In the genomic region with DNA sequence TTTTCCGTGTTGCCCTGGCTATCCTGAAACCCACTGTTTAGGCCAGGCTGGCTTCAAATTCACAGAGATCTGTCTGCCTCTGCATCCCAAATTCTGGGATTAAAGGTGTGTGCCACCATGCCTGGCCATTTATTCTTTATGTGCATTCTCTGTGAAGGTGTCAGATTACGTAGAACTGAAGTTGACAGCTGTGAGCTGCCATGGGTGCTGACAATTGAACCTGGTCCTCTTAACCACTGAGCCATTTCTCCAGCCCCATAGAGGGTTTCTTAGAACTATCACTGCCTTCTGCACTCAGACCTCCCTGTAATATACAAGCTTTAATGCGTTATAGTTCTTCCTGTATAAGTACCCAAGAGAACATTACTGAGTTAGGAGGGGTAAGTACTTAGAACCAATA, we compare ENCODE assay signal across 23 mouse cellular contexts. TPM values are rescaled to one million over a fixed set of nuclear protein-coding genes. Genes with fewer than 3 reads are reported as not detected.
DNase-seq lines count a peak whose midpoint lies in the region; ATAC-seq and TF ChIP-seq lines count a peak whose summit lies in the region.
"Had no signal": no experiment of that assay in that cellular context is flagged by ENCODE, and none has a peak within 500 bp of the region (broad histone marks: within the 10 kb centered on the region; RNA-seq: fewer than 3 reads in every experiment).

No protein-coding gene starts in this region.

- 77% methylated on average over 3 of the region's 3 CpGs for WGBS in liver, embryonic 12.5 days (ENCODE audit: insufficient replicate concordance)
- WGBS in liver, postnatal 0 days (ENCODE audit: insufficient replicate concordance): 85% methylated on average over 3 of the region's 3 CpGs
- 78% methylated on average over 3 of the region's 3 CpGs for WGBS in liver, embryonic 14.5 days (ENCODE audit: insufficient replicate concordance)

- peaks cover 47% of the 10 kb centered on the region for H3K36me3 ChIP-seq in liver, embryonic 12.5 days
- peaks cover 2% of the 10 kb centered on the region for H3K36me3 ChIP-seq in liver, postnatal 0 days (replicated peaks; ENCODE audit: insufficient read depth, low read length)
- H3K36me3 ChIP-seq in liver, embryonic 14.5 days (replicated peaks; ENCODE audit: control insufficient read depth, insufficient read depth, low read depth): peaks cover 28% of the 10 kb centered on the region
- no peaks in the 10 kb centered on the region for H3K36me3 ChIP-seq in myocyte (ENCODE audit: control insufficient read depth, insufficient read depth)
- H3K36me3 ChIP-seq: forebrain, embryonic 15.5 days had no signal

- 0 out of 2 replicates have a peak overlapping the region, but pooled peaks have one; percentile 7 for H3K4me2 ChIP-seq in liver, embryonic 12.5 days
- no peak overlapping the region for H3K4me2 ChIP-seq in liver, postnatal 0 days (ENCODE audit: low read depth, low read length)
- 0 out of 2 replicates have a peak overlapping the region, but pooled peaks have one; percentile 8 for H3K4me2 ChIP-seq in liver, embryonic 14.5 days (ENCODE audit: low read depth)
- H3K4me2 ChIP-seq in myocyte (ENCODE audit: low read depth): no peak overlapping the region
- H3K4me2 ChIP-seq: embryonic facial prominence, embryonic 12.5 days; forebrain, embryonic 13.5 days; forebrain, embryonic 15.5 days had no signal

- H3K4me1 ChIP-seq in liver, embryonic 12.5 days: peaks cover 71% of the 10 kb centered on the region
- H3K4me1 ChIP-seq in liver, postnatal 0 days (ENCODE audit: insufficient read depth): peaks cover 36% of the 10 kb centered on the region
- peaks cover 35% of the 10 kb centered on the region in 2 experiments for H3K4me1 ChIP-seq in liver, embryonic 14.5 days (replicated peaks; ENCODE audit: control insufficient read depth in 2 of 2, insufficient read depth in 2 of 2, low read length in 1 of 2)

- no peak for TF ChIP-seq CTCF in liver, postnatal 0 days (IDR thresholded peaks at IDR 0.05; ENCODE audit: low read depth)
- TF ChIP-seq CTCF in liver, embryonic 14.5 days (IDR thresholded peaks at IDR 0.05; ENCODE audit: low read depth): no peak

- H3ac ChIP-seq in myocyte (ENCODE audit: control insufficient read depth, insufficient read length): no peak overlapping the region

- 0 out of 2 replicates have a peak overlapping the region, but pooled peaks have one; percentile 17 for H3K9ac ChIP-seq in liver, embryonic 12.5 days
- H3K9ac ChIP-seq in liver, postnatal 0 days (replicated peaks): no peak overlapping the region
- H3K9ac ChIP-seq in liver, embryonic 14.5 days (replicated peaks): no peak overlapping the region
- H3K9ac ChIP-seq: embryonic facial prominence, embryonic 12.5 days; forebrain, embryonic 13.5 days; forebrain, embryonic 15.5 days had no signal

- H3K27ac ChIP-seq in liver, embryonic 12.5 days: no peak overlapping the region
- H3K27ac ChIP-seq in liver, postnatal 0 days (ENCODE audit: low read depth): no peak overlapping the region
- no peak overlapping the region for H3K27ac ChIP-seq in liver, embryonic 14.5 days
- H3K27ac ChIP-seq: embryonic facial prominence, embryonic 10.5 days; embryonic facial prominence, embryonic 12.5 days; forebrain, embryonic 13.5 days; forebrain, embryonic 15.5 days had no signal

- no peak for TF ChIP-seq EP300 in liver, postnatal 0 days (IDR thresholded peaks at IDR 0.05; ENCODE audit: low read depth)
- TF ChIP-seq EP300 in liver, embryonic 14.5 days (IDR thresholded peaks at IDR 0.05; ENCODE audit: low read depth): no peak

- ATAC-seq in liver, embryonic 12.5 days: no peak
- no peak for ATAC-seq in liver, postnatal 0 days
- no peak for ATAC-seq in liver, embryonic 14.5 days (ENCODE audit: insufficient read depth)
- ATAC-seq: activated CD4-positive, CD25-positive, alpha-beta regulatory T cell, adult 4 months; CD4-positive, CD25-positive, alpha-beta regulatory T cell, adult 4 months; forebrain, embryonic 13.5 days; forebrain, embryonic 15.5 days; Patski had no signal

- peaks cover 96% of the 10 kb centered on the region for H3K79me2 ChIP-seq in myocyte (ENCODE audit: control insufficient read depth, insufficient read depth)

- H3K9me3 ChIP-seq in liver, embryonic 12.5 days (replicated peaks): no peaks in the 10 kb centered on the region
- H3K9me3 ChIP-seq in liver, postnatal 0 days (ENCODE audit: low read length): no peaks in the 10 kb centered on the region
- H3K9me3 ChIP-seq in liver, embryonic 14.5 days (ENCODE audit: control insufficient read depth, low read length): no peaks in the 10 kb centered on the region
- H3K9me3 ChIP-seq: embryonic facial prominence, embryonic 10.5 days; embryonic facial prominence, embryonic 12.5 days; forebrain, embryonic 13.5 days; forebrain, embryonic 15.5 days; G1E had no signal

- TF ChIP-seq POLR2A in myocyte (IDR thresholded peaks at IDR 0.05; ENCODE audit: insufficient read length, low read depth): no peak

- no peaks in the 10 kb centered on the region for H3K27me3 ChIP-seq in liver, embryonic 12.5 days (replicated peaks)
- H3K27me3 ChIP-seq in liver, postnatal 0 days (ENCODE audit: insufficient read depth, low read length): no peaks in the 10 kb centered on the region
- H3K27me3 ChIP-seq in liver, embryonic 14.5 days (ENCODE audit: control insufficient read depth, insufficient read depth, low read length): no peaks in the 10 kb centered on the region
- H3K27me3 ChIP-seq in myocyte (ENCODE audit: control insufficient read depth, insufficient read depth, insufficient read length): no peaks in the 10 kb centered on the region
- H3K27me3 ChIP-seq: CH12.LX; embryonic facial prominence, embryonic 12.5 days; forebrain, embryonic 13.5 days; forebrain, embryonic 15.5 days; Patski had no signal

- H3K4me3 ChIP-seq in liver, embryonic 12.5 days: no peak overlapping the region
- H3K4me3 ChIP-seq in liver, postnatal 0 days (ENCODE audit: low read depth, low read length): no peak overlapping the region
- no peak overlapping the region for H3K4me3 ChIP-seq in liver, embryonic 14.5 days (ENCODE audit: insufficient read depth in 1 of 2, low read depth in 2 of 2, low read length in 2 of 2)
- H3K4me3 ChIP-seq in myocyte: no peak overlapping the region
- H3K4me3 ChIP-seq: embryonic facial prominence, embryonic 10.5 days; embryonic facial prominence, embryonic 12.5 days; forebrain, embryonic 13.5 days; forebrain, embryonic 15.5 days had no signal

- no peak for DNase-seq in liver, postnatal 0 days
- DNase-seq in liver, embryonic 14.5 days (ENCODE audit: low read depth in 3 of 3, low spot score in 3 of 3): no peak
- DNase-seq in liver: no peak
- no peak for DNase-seq in urinary bladder, adult 18-20 months (ENCODE audit: low spot score in 2 of 2)
- DNase-seq: adrenal gland, adult 8-10 months; adrenal gland, postnatal 14 days; adrenal gland, postnatal 36 days; cerebellum, adult 11-12 months; cerebellum, adult 2 months; cerebellum, adult 9-10 months; cerebellum, postnatal 10 days; cerebellum, postnatal 25 days had no signal

TF ChIP-seq in myocyte, 11 proteins besides CTCF, POLR2A, EP300 and RAD21:
- TF ChIP-seq TCF3 (IDR thresholded peaks at IDR 0.05; ENCODE audit: insufficient read length, low read depth) (no peak), E2F4 (IDR thresholded peaks at IDR 0.05; ENCODE audit: insufficient read depth) (no peak), MYOD1 (IDR thresholded peaks at IDR 0.05; ENCODE audit: control insufficient read depth in 1 of 3, insufficient read length in 2 of 3, low read depth in 2 of 3) (peak in 2 of 3 experiments; percentile 49 to 73), MAX (IDR thresholded peaks at IDR 0.05; ENCODE audit: low read depth) (no peak)

RNA-seq across cellular contexts. Expression of a gene that starts 4.6 kb away (rescaled TPM):
- polyA plus RNA-seq in liver, embryonic 12.5 days (2016; fragmentation: Nextera tagmentation; extraction: Ambion mirVana): 42.3 and 43.9 TPM in 2 replicates
- 13.0 and 15.8 TPM in 2 replicates for polyA plus RNA-seq in liver, postnatal 0 days (2015; fragmentation: Nextera tagmentation; extraction: Ambion mirVana)
- 13.8 and 16.1 TPM in 2 replicates for polyA plus RNA-seq in liver, embryonic 14.5 days (2012; rRNA removed)
- 19.6 and 20.6 TPM in 2 replicates for polyA plus RNA-seq in liver, embryonic 14.5 days (2014; fragmentation: Nextera tagmentation; extraction: Ambion mirVana)
- polyA plus RNA-seq in myocyte (2012; fragmentation: generic; extraction: Trizol): 9.0 TPM

RNA-seq across cellular contexts. Expression of a gene that starts 49.4 kb away (rescaled TPM):
- 8.4 and 8.5 TPM in 2 replicates for polyA plus RNA-seq in liver, embryonic 12.5 days (2016; fragmentation: Nextera tagmentation; extraction: Ambion mirVana)
- polyA plus RNA-seq in liver, postnatal 0 days (2015; fragmentation: Nextera tagmentation; extraction: Ambion mirVana): 2.5 and 3.2 TPM in 2 replicates
- 2.7 and 4.5 TPM in 2 replicates for polyA plus RNA-seq in liver, embryonic 14.5 days (2012; rRNA removed)
- polyA plus RNA-seq in liver, embryonic 14.5 days (2014; fragmentation: Nextera tagmentation; extraction: Ambion mirVana): 7.1 and 7.9 TPM in 2 replicates
- polyA plus RNA-seq in myocyte (2012; fragmentation: generic; extraction: Trizol): not detected
- polyA plus RNA-seq: forebrain, embryonic 13.5 days; forebrain, embryonic 15.5 days; Patski had no signal

Comparison
In these comparisons a context has a peak if more than half of its experiments do, and no peak if none do; other contexts are left out.
1. H3K4me2 ChIP-seq: peak in liver, embryonic 12.5 days (single experiment) and liver, embryonic 14.5 days (single experiment); none in liver, postnatal 0 days (single experiment) and myocyte (single experiment).